Mouse (Mus musculus) E14TG2a.4 (cell line): ENCODE results near the gene Edem1.

Source experiments
- CTCF ChIP-seq: conservative IDR thresholded peaks from 2 replicates; pipeline ENCODE4 v1.5.1; 2014; ENCODE audit warnings: low read length
- POU5F1 ChIP-seq: IDR thresholded peaks from 2 replicates; pipeline ENCODE4 v1.6.1; 2014; ENCODE audit warnings: low read length, borderline replicate concordance

- TF ChIP-seq CTCF: no peak
- TF ChIP-seq POU5F1: no peak
Measured at GRCm38 (mm10) chr6:108844771-108845170, 16.3 kb downstream of the Edem1 start.
